Mouse (Mus musculus): ENCODE data around the gene T2. TPM values are rescaled to one million over a fixed set of nuclear protein-coding genes. Genes with fewer than 3 reads are reported as not detected.
A peak's percentile ranks its signal among the peaks of the same experiment; 100 is the strongest.

T2 gene
- polyA plus RNA-seq, 1 experiment from 2014 or later: 0.50 TPM

DNA sequence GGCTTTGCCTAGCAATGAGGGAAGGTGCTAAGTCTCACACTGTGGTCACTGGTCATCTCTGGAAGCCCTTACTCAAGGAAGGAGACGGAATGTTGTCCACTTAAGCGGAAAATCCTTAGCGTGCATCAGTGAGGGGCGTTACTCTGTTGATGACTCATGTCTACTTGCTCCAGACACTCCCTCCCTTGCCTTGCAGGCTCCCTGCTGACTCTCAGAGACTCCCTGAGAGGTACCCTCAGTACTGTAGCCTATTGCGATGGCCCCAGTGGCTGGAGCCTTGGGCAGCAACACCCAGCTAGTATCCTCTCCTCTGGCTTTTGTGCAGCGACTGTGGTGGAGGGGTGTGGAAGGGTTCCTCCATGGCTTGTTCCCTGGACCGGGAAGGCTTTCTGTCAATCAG, 99.8 kb downstream of the T2 start:
- Histone ChIP-seq H3K4me1 (replicated peaks; ENCODE audit: insufficient read depth, low read length) (no peaks in the 10 kb centered on the region), H3K9ac (ENCODE audit: low read depth, low read length) (no peak overlapping the region), H3K9me3 (replicated peaks; ENCODE audit: low read length) (no peaks in the 10 kb centered on the region), H3K4me3 (replicated peaks; ENCODE audit: low read depth, low read length) (no peak overlapping the region), H3K27ac (no peak overlapping the region), H3K4me2 (ENCODE audit: low read length) (no peak overlapping the region), H3K27me3 (ENCODE audit: insufficient read depth, low read length) (no peaks in the 10 kb centered on the region), H3K36me3 (ENCODE audit: insufficient read depth, low read length) (no peaks in the 10 kb centered on the region)
- WGBS: 26% methylated on average over 7 of the region's 7 CpGs
- no peak for TF ChIP-seq CTCF (IDR thresholded peaks at IDR 0.05; ENCODE audit: low read depth)
- ATAC-seq (replicated peaks; ENCODE audit: low FRiP score, low read depth): peak; percentile 49; the same call in 1 of the 2 replicates
- DNase-seq (ENCODE audit: low spot score): peak; percentile 35

DNA sequence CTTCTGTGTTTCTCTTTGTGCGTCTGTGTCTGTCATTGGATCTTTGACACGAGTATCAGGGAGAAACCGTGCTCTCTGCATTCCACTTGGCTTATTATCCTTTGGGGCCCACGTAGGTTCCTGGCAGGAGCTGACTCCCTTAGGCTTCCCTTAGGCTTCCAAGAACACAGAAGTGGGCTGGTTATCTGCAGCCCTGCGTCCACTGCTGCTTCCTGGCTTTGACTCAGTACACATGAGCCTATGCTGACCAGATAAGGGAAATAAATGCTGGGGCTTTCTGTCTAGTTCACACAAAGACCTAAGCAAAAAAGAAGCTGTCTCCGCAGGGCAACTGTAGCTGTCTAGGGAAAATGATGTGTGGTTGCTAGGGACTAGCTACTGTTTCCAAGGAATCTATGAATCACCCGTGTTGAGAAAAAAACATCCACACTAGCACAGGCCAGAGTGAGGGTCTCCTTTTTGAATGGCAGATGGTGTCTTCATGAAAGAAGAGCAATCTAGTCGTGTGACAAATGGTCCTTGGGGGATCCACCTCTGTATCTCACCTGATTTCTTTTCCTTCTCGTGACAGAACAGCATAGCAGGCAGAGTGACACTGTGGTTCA, 101.2 kb downstream of the T2 start:
- Histone ChIP-seq H3K4me1 (replicated peaks; ENCODE audit: insufficient read depth, low read length) (no peaks in the 10 kb centered on the region), H3K4me2 (ENCODE audit: low read length) (no peak overlapping the region), H3K27me3 (ENCODE audit: insufficient read depth, low read length) (no peaks in the 10 kb centered on the region), H3K9me3 (replicated peaks; ENCODE audit: low read length) (no peaks in the 10 kb centered on the region), H3K36me3 (ENCODE audit: insufficient read depth, low read length) (no peaks in the 10 kb centered on the region), H3K4me3 (replicated peaks; ENCODE audit: low read depth, low read length) (no peak overlapping the region), H3K27ac (no peak overlapping the region), H3K9ac (ENCODE audit: low read depth, low read length) (no peak overlapping the region)
- TF ChIP-seq CTCF (IDR thresholded peaks at IDR 0.05; ENCODE audit: low read depth): no peak
- no peak for DNase-seq (ENCODE audit: low spot score)
- 40% methylated on average over 9 of the region's 9 CpGs for WGBS
- no peak for ATAC-seq (replicated peaks; ENCODE audit: low FRiP score, low read depth)

DNA sequence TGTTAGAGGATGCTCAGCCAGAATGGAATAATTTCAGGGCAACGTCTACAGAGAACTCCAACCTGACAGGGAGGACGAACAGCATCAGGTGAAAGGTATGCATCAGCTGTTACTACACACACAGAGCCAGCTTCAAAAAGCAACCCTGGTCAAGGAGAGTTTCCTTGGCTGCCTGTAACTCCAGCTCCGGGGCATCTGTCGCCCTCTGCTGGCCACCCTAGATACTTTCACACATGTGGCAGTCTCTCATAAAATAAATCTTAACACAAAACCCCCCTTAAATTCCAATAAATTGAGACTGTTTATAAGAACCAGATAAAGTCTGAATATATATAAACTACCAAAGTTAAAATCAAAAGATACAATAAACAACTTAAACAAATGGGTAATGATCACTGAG, 105.8 kb downstream of the T2 start:
- WGBS: 1% methylated on average over 4 of the region's 4 CpGs
- TF ChIP-seq CTCF (IDR thresholded peaks at IDR 0.05; ENCODE audit: low read depth): peak; percentile 84

DNA sequence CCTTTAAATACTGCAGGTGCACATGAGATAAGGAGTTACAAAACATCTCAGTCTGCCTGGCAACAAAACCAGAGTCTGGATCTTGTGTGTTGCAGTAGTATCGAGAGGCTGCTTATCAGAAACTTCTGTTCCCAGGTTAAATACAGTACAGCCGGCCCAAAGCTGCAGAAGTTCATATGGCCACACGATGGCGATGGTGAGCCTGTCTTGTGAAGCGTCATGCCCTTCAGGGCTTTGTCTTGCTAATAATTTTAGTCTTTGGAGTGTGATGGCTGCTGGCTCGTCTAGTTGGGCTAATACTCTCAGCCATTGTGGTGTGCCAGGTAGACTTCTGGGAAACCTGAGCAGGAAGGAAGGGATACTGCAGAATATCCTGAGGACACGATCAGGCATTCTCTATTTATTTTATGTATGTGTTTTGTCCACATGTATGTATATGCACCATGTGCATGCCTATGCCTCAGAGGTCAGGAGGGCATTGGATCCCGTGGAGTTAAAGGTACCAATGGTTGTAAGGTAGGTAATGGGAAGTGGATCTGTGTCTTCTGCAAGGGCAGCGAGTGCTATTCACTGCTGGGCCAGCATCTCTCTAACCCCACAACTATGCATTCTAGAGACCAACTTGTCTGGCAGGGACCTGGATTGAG, 107.8 kb downstream of the T2 start:
- Histone ChIP-seq H3K4me1 (replicated peaks; ENCODE audit: insufficient read depth, low read length) (no peaks in the 10 kb centered on the region), H3K9ac (ENCODE audit: low read depth, low read length) (no peak overlapping the region), H3K27ac (no peak overlapping the region), H3K27me3 (ENCODE audit: insufficient read depth, low read length) (0 out of 2 replicates have a peak, but pooled peaks cover 8% of the 10 kb centered on the region), H3K4me3 (replicated peaks; ENCODE audit: low read depth, low read length) (no peak overlapping the region), H3K4me2 (ENCODE audit: low read length) (no peak overlapping the region), H3K36me3 (ENCODE audit: insufficient read depth, low read length) (no peaks in the 10 kb centered on the region), H3K9me3 (replicated peaks; ENCODE audit: low read length) (no peaks in the 10 kb centered on the region)
- ATAC-seq (replicated peaks; ENCODE audit: low FRiP score, low read depth) (peak; percentile 36; the same call in 1 of the 2 replicates), DNase-seq (ENCODE audit: low spot score) (peak; percentile 90)
- TF ChIP-seq CTCF (IDR thresholded peaks at IDR 0.05; ENCODE audit: low read depth): peak; percentile 95
- WGBS: 22% methylated on average over 9 of the region's 9 CpGs

More for the DNA sequence above, 105.8 kb downstream of the T2 start:
- no peak for ATAC-seq (replicated peaks; ENCODE audit: low FRiP score, low read depth)
- DNase-seq (ENCODE audit: low spot score): peak; percentile 78
- Histone ChIP-seq H3K4me3 (replicated peaks; ENCODE audit: low read depth, low read length) (no peak overlapping the region), H3K9ac (ENCODE audit: low read depth, low read length) (no peak overlapping the region), H3K27me3 (ENCODE audit: insufficient read depth, low read length) (0 out of 2 replicates have a peak, but pooled peaks cover 8% of the 10 kb centered on the region), H3K4me2 (ENCODE audit: low read length) (no peak overlapping the region), H3K27ac (no peak overlapping the region), H3K9me3 (replicated peaks; ENCODE audit: low read length) (no peaks in the 10 kb centered on the region), H3K4me1 (replicated peaks; ENCODE audit: insufficient read depth, low read length) (no peaks in the 10 kb centered on the region), H3K36me3 (ENCODE audit: insufficient read depth, low read length) (no peaks in the 10 kb centered on the region)

DNA sequence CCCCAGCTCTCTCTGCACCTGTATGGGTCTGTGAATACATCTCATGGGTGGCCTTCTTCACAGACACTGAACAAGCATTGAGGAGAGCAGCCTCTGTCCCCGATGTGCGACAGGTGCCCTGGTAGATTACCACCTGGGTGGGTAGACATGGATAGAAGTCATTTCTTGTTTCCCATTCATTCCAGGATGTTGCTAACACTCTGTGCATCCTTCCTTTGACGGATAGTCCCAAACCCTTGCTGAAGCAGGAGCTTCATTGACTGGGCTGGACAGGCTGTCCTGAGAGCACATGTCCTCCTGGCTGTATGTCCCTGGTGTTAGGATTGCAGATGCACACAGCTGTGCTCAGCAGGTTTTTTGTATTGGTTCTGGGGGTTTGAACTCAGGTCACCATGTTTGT, 112.0 kb downstream of the T2 start:
- Histone ChIP-seq H3K9me3 (replicated peaks; ENCODE audit: low read length) (no peaks in the 10 kb centered on the region), H3K27ac (no peak overlapping the region), H3K9ac (ENCODE audit: low read depth, low read length) (no peak overlapping the region), H3K4me3 (replicated peaks; ENCODE audit: low read depth, low read length) (no peak overlapping the region), H3K36me3 (ENCODE audit: insufficient read depth, low read length) (no peaks in the 10 kb centered on the region), H3K27me3 (ENCODE audit: insufficient read depth, low read length) (peaks cover 10% of the 10 kb centered on the region; the same call in 1 of the 2 replicates), H3K4me2 (ENCODE audit: low read length) (no peak overlapping the region), H3K4me1 (replicated peaks; ENCODE audit: insufficient read depth, low read length) (no peaks in the 10 kb centered on the region)
- WGBS: 86% methylated on average over 3 of the region's 3 CpGs
- ATAC-seq (replicated peaks; ENCODE audit: low FRiP score, low read depth) (no peak), DNase-seq (ENCODE audit: low spot score) (no peak)
- no peak for TF ChIP-seq CTCF (IDR thresholded peaks at IDR 0.05; ENCODE audit: low read depth)

DNA sequence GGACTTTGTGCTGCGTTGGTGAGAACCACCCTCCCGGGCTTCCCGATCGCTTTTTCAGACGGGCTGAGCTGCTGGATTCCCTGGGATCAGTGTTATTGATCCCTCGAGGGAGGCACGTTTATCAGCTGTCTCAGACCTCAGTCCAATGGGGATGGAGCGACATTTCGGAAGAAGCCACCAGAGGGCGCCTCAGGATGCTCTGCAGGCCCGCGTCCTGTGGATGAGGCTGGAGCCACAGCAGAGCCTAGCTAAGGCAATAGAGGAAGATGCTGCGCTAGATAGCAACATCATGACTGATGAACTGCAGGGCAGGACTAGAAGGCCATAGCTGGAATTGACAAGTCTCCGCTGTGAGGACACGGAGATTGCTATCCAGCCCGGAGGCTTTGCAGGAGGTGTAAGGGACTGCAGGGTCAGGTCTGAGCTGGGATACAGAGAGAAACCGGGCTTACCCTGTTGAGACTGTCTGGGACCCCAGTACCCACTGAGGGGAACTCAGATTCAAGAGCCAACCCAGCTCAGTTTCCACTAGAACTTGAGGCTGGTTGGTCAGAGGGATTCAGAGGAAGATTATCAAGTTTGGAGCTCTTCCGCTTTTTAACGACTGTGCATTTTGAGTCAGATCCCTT, 113.0 kb downstream of the T2 start:
- no peaks in the 10 kb centered on the region for H3K4me1 ChIP-seq (replicated peaks; ENCODE audit: insufficient read depth, low read length)
- no peaks in the 10 kb centered on the region for H3K36me3 ChIP-seq (ENCODE audit: insufficient read depth, low read length)
- H3K27ac ChIP-seq: no peak overlapping the region
- H3K9ac ChIP-seq (ENCODE audit: low read depth, low read length): no peak overlapping the region
- H3K4me3 ChIP-seq (replicated peaks; ENCODE audit: low read depth, low read length): no peak overlapping the region
- peak; percentile 94 for TF ChIP-seq CTCF (IDR thresholded peaks at IDR 0.05; ENCODE audit: low read depth)
- H3K9me3 ChIP-seq (replicated peaks; ENCODE audit: low read length): no peaks in the 10 kb centered on the region
- peaks cover 10% of the 10 kb centered on the region; the same call in 1 of the 2 replicates for H3K27me3 ChIP-seq (ENCODE audit: insufficient read depth, low read length)
- H3K4me2 ChIP-seq (ENCODE audit: low read length): no peak overlapping the region
- peak; percentile 85 for DNase-seq (ENCODE audit: low spot score)
- 16% methylated on average over 19 of the region's 19 CpGs for WGBS
- ATAC-seq (replicated peaks; ENCODE audit: low FRiP score, low read depth): peak; percentile 74

Other genes with a start within 250 kb of the T2 start
- 0.62 and 0.89 TPM in 2 replicates for gene Gm49673, start 208.2 kb upstream of the T2 start, polyA plus RNA-seq (2015; fragmentation: Nextera tagmentation; extraction: Ambion mirVana)
- gene Rnaset2a, start 207.9 kb upstream of the T2 start, polyA plus RNA-seq (2015; fragmentation: Nextera tagmentation; extraction: Ambion mirVana): 92.4 and 98.7 TPM in 2 replicates
- gene Fgfr1op, start 190.5 kb upstream of the T2 start, polyA plus RNA-seq (2015; fragmentation: Nextera tagmentation; extraction: Ambion mirVana): 28.7 and 33.1 TPM in 2 replicates
- not detected in 2 replicates for gene Ccr6, start 119.9 kb upstream of the T2 start, polyA plus RNA-seq (2015; fragmentation: Nextera tagmentation; extraction: Ambion mirVana)
- gene Mpc1, start 73.1 kb upstream of the T2 start, polyA plus RNA-seq (2015; fragmentation: Nextera tagmentation; extraction: Ambion mirVana): 444 and 498 TPM in 2 replicates
- 93.3 and 102 TPM in 2 replicates for gene Sft2d1, start 44.9 kb upstream of the T2 start, polyA plus RNA-seq (2015; fragmentation: Nextera tagmentation; extraction: Ambion mirVana)
- 0.20 and 0.28 TPM in 2 replicates for gene Prr18, start 18.5 kb upstream of the T2 start, polyA plus RNA-seq (2015; fragmentation: Nextera tagmentation; extraction: Ambion mirVana)
- gene T, start 78.4 kb downstream of the T2 start, polyA plus RNA-seq (2015; fragmentation: Nextera tagmentation; extraction: Ambion mirVana): 0.17 TPM in 2 replicates
- 1.3 and 2.0 TPM in 2 replicates for gene Pde10a, start 169.4 kb downstream of the T2 start, polyA plus RNA-seq (2015; fragmentation: Nextera tagmentation; extraction: Ambion mirVana)
- gene Gm17087, start 211.0 kb downstream of the T2 start, polyA plus RNA-seq (2015; fragmentation: Nextera tagmentation; extraction: Ambion mirVana): 0.13 TPM in 1 of 2 replicates, not detected in the other